Comparison of ENCODE assay signal across 10 mouse cellular contexts in genomic region chr17:79786691-79787090, GRCm38 (mm10).
A peak's percentile ranks its signal among the peaks of the same experiment; 100 is the strongest.
DNase-seq lines count a peak whose midpoint lies in the region; ATAC-seq and TF ChIP-seq lines count a peak whose summit lies in the region.
"Had no signal": no experiment of that assay in that cellular context is flagged by ENCODE, and none has a peak within 500 bp of the region (broad histone marks: within the 10 kb centered on the region; RNA-seq: fewer than 3 reads in every experiment).

No protein-coding gene starts in this region.

- no peak overlapping the region for H3K4me2 ChIP-seq in lung, embryonic 14.5 days
- H3K4me2 ChIP-seq in kidney, embryonic 14.5 days (replicated peaks; ENCODE audit: low read depth, low read length), result no peak overlapping the region
- H3K4me2 ChIP-seq: limb, embryonic 15.5 days had no signal

- DNase-seq in lung, embryonic 14.5 days, result peak; percentile 82
- DNase-seq in lung, adult 2 months, result no peak
- peak; percentile 18 for DNase-seq in gastrocnemius, postnatal 14 days
- no peak for DNase-seq in T-cell, adult 2 months (ENCODE audit: low spot score)
- DNase-seq in layer of hippocampus, adult 8-10 months (ENCODE audit: low spot score in 2 of 2), result no peak
- DNase-seq in embryo, embryonic 10.5 days (ENCODE audit: low spot score), result no peak

- H3K9ac ChIP-seq in lung, embryonic 14.5 days, result no peak overlapping the region
- no peak overlapping the region for H3K9ac ChIP-seq in kidney, embryonic 14.5 days (ENCODE audit: low read depth, low read length)
- H3K9ac ChIP-seq: limb, embryonic 15.5 days had no signal

- H3K4me1 ChIP-seq in lung, embryonic 14.5 days (ENCODE audit: insufficient read depth), result 0 out of 2 replicates have a peak, but pooled peaks cover 6% of the 10 kb centered on the region
- H3K4me1 ChIP-seq in lung, adult 2 months (ENCODE audit: control insufficient read depth, insufficient read depth, low read length), result no peaks in the 10 kb centered on the region; the same call in 1 of the 2 replicates
- H3K4me1 ChIP-seq in kidney, embryonic 14.5 days (ENCODE audit: control insufficient read depth, insufficient read depth, low read length), result peaks cover 7% of the 10 kb centered on the region; the same call in 1 of the 2 replicates
- H3K4me1 ChIP-seq: limb, embryonic 15.5 days had no signal

- H3K4me3 ChIP-seq in lung, embryonic 14.5 days (ENCODE audit: low read depth, low read length), result no peak overlapping the region
- no peak overlapping the region for H3K4me3 ChIP-seq in lung, adult 2 months (replicated peaks; ENCODE audit: extremely low read depth, low read depth, low read length)
- no peak overlapping the region for H3K4me3 ChIP-seq in kidney, embryonic 14.5 days (ENCODE audit: low read length)
- H3K4me3 ChIP-seq: limb, embryonic 15.5 days had no signal

- peak overlapping the region; percentile 47; the same call in 1 of the 2 replicates for H3K27ac ChIP-seq in lung, embryonic 14.5 days (ENCODE audit: low read depth)
- H3K27ac ChIP-seq in kidney, embryonic 14.5 days (ENCODE audit: low read depth, low read length), result no peak overlapping the region
- H3K27ac ChIP-seq: limb, embryonic 15.5 days had no signal

- no peaks in the 10 kb centered on the region for H3K9me3 ChIP-seq in lung, embryonic 14.5 days (ENCODE audit: low read depth, low read length)
- no peaks in the 10 kb centered on the region for H3K9me3 ChIP-seq in kidney, embryonic 14.5 days (ENCODE audit: control insufficient read depth, low read length)
- H3K9me3 ChIP-seq: limb, embryonic 15.5 days had no signal

- WGBS in lung, embryonic 14.5 days, result 55% methylated on average over 5 of the region's 5 CpGs
- 46% methylated on average over 5 of the region's 5 CpGs for whole genome bisulfite sequencing in lung, adult 2 months
- 70% methylated on average over 5 of the region's 5 CpGs for WGBS in kidney, embryonic 14.5 days

- ATAC-seq in lung, embryonic 14.5 days (ENCODE audit: insufficient read depth), result peak; percentile 73; the same call in 1 of the 2 replicates
- ATAC-seq in kidney, embryonic 14.5 days (ENCODE audit: low FRiP score, low TSS enrichment), result 0 out of 2 replicates have a peak, but pooled peaks have one; percentile 32
- ATAC-seq in megakaryocyte progenitor cell, adult 5-6 weeks (replicated peaks; ENCODE audit: poor library complexity), result peak; percentile 79
- ATAC-seq: intestine, embryonic 16.5 days had no signal

- intact Hi-C loops in gastrocnemius, postnatal 14 days (cut with DNase I; ENCODE audit: low total_unique reads), result no loop called here

- no peak for TF ChIP-seq POLR2A in lung, adult 2 months (IDR thresholded peaks at IDR 0.05; ENCODE audit: borderline replicate concordance, extremely low read depth, low read depth, low read length)

- no peak for TF ChIP-seq CTCF in lung, embryonic 14.5 days (IDR thresholded peaks at IDR 0.05; ENCODE audit: low read depth)
- no peak for TF ChIP-seq CTCF in lung, adult 2 months (IDR thresholded peaks at IDR 0.05; ENCODE audit: insufficient read depth, low read length)

- no peaks in the 10 kb centered on the region for H3K27me3 ChIP-seq in lung, embryonic 14.5 days (ENCODE audit: insufficient read depth, low read length)
- H3K27me3 ChIP-seq in kidney, embryonic 14.5 days (ENCODE audit: control insufficient read depth, insufficient read depth, low read length), result no peaks in the 10 kb centered on the region
- H3K27me3 ChIP-seq: limb, embryonic 15.5 days had no signal

- no peaks in the 10 kb centered on the region for H3K36me3 ChIP-seq in lung, embryonic 14.5 days (ENCODE audit: insufficient read depth)
- no peaks in the 10 kb centered on the region for H3K36me3 ChIP-seq in kidney, embryonic 14.5 days (ENCODE audit: control insufficient read depth, insufficient read depth, low read length)
- H3K36me3 ChIP-seq: limb, embryonic 15.5 days had no signal

Comparison
In these comparisons a context has a peak if more than half of its experiments do, and no peak if none do; other contexts are left out.
1. DNase-seq: peak in lung, embryonic 14.5 days (single experiment) and gastrocnemius, postnatal 14 days (single experiment); none in lung, adult 2 months (single experiment), T-cell, adult 2 months (single experiment), layer of hippocampus, adult 8-10 months (0 of 2) and embryo, embryonic 10.5 days (single experiment).
2. Peak in every context shown above with its lines, with median percentiles within 50 percentile points of each other: ATAC-seq.